Mouse (Mus musculus) kidney, adult 2 months (tissue): ENCODE measurements at regions not wholly inside any gene's neighbourhood (a gene's known extent, or its start where the extent isn't known, plus 50 kb on each side); places are given as distances from the start of the nearest gene placed in this dataset.

ENCODE experiments used
- CTCF ChIP-seq: fragments of 200-500 bp; conservative IDR thresholded peaks from 2 replicates; pipeline ENCODE4 v1.5.1; 2011; ENCODE audit warnings: low read depth, mild to moderate bottlenecking, control low read depth, low read length, moderate library complexity, mixed read lengths; ENCODE audit not compliant: insufficient read depth, insufficient read length
- POLR2A ChIP-seq: fragments of 200-500 bp; IDR thresholded peaks from one replicate; pipeline ENCODE4 v1.6.1; 2011; ENCODE audit warnings: low read depth, low read length, control low read depth

- TF ChIP-seq CTCF (no peak), POLR2A (no peak)
Measured at GRCm38 (mm10) chr9:50171164-50171563, 173.6 kb downstream of the Rpl10-ps3 start.
